Mouse (Mus musculus): Measurements from ENCODE around the gene Rbm24. TPM values are rescaled to one million over a fixed set of nuclear protein-coding genes. Genes with fewer than 3 reads are reported as not detected.

The Rbm24 gene
- polyA plus RNA-seq, 1 experiment from 2014 or later = 15.6 TPM

Other genes starting within 250 kb of the Rbm24 start
- 0.80 and 0.86 TPM in 2 replicates for gene Stmnd1, start 144.7 kb upstream of the Rbm24 start, polyA plus RNA-seq (2014; fragmentation: Nextera tagmentation; extraction: Ambion mirVana)
- gene Cap2, start 83.4 kb downstream of the Rbm24 start, polyA plus RNA-seq (2014; fragmentation: Nextera tagmentation; extraction: Ambion mirVana) = 31.6 and 35.1 TPM in 2 replicates